Mouse (Mus musculus) heart, embryonic 12.5 days (tissue): Measurements from ENCODE around the gene Sh3gl3. TPM values are rescaled to one million over a fixed set of nuclear protein-coding genes. Genes with fewer than 3 reads are reported as not detected.
A peak's percentile ranks its signal among the peaks of the same experiment; 100 is the strongest.

Experiments used
- ATAC-seq: fragments of 200-750 bp; cut with Nextera tagmentation; 2 replicates; pipeline ENCODE4 v1.8.0; 2017; ENCODE audit warnings: moderate TSS enrichment, moderate library complexity; ENCODE audit not compliant: insufficient number of reproducible peaks, low FRiP score
- H3K27ac ChIP-seq: fragments of 300-500 bp; sonication (generic); 2 replicates; pipeline ENCODE4 v1.5.1; 2016; ENCODE audit warnings: mild to moderate bottlenecking, moderate library complexity; ENCODE audit not compliant: poor library complexity, severe bottlenecking
- H3K27me3 ChIP-seq: fragments of 300-500 bp; sonication (generic); replicated peaks from 2 replicates; pipeline ENCODE4 v1.6.1; 2016; ENCODE audit warnings: mild to moderate bottlenecking, moderate library complexity
- H3K36me3 ChIP-seq: fragments of 300-500 bp; sonication (generic); 2 replicates; pipeline ENCODE4 v1.6.1; 2016; ENCODE audit warnings: mild to moderate bottlenecking, moderate library complexity
- H3K4me1 ChIP-seq: fragments of 300-500 bp; sonication (generic); replicated peaks from 2 replicates; pipeline ENCODE4 v1.6.1; 2016; ENCODE audit warnings: mild to moderate bottlenecking
- H3K4me2 ChIP-seq: fragments of 300-500 bp; sonication (generic); 2 replicates; pipeline ENCODE4 v1.6.1; 2016; ENCODE audit warnings: mild to moderate bottlenecking, moderate library complexity
- H3K4me3 ChIP-seq: fragments of 300-500 bp; sonication (generic); 2 replicates; pipeline ENCODE4 v1.5.1; 2016; ENCODE audit warnings: mild to moderate bottlenecking
- H3K9ac ChIP-seq: fragments of 300-500 bp; sonication (generic); 2 replicates; pipeline ENCODE4 v1.6.1; 2016; ENCODE audit warnings: mild to moderate bottlenecking, moderate library complexity
- H3K9me3 ChIP-seq: fragments of 300-500 bp; sonication (generic); replicated peaks from 2 replicates; pipeline ENCODE4 v1.6.1; 2016; ENCODE audit warnings: mild to moderate bottlenecking, moderate library complexity
- WGBS: fragments of 180-500 bp; shearing (Covaris S2); methylation state at CpG from one replicate; pipeline ENCODE4 v1.1.7; 2016; 5-methylcytosine and 5-hydroxymethylcytosine counted together
- polyA plus RNA-seq: library from polyadenylated mRNA; unstranded; fragments of >200 nt; fragmentation: Nextera tagmentation; extraction: Ambion mirVana; gene quantifications from 2 replicates; pipeline ENCODE4 v1.2.1, GENCODE M21; 2016

Gene Sh3gl3
- polyA plus RNA-seq, 1 experiment from 2014 or later = 6.4 TPM

- WGBS = 71% methylated on average over 9 of the region's 9 CpGs
- no peaks in the 10 kb centered on the region for H3K27me3 ChIP-seq
- no peak overlapping the region for H3K27ac ChIP-seq
- H3K36me3 ChIP-seq = no peaks in the 10 kb centered on the region
- no peak overlapping the region for H3K4me3 ChIP-seq
- H3K4me1 ChIP-seq = peaks cover 16% of the 10 kb centered on the region; the same call in 1 of the 2 replicates
- no peak overlapping the region for H3K4me2 ChIP-seq
- no peak for ATAC-seq
- H3K9ac ChIP-seq = no peak overlapping the region
- H3K9me3 ChIP-seq = no peaks in the 10 kb centered on the region
Measured at GRCm38 (mm10) chr7:82235486-82235885, 61.8 kb downstream of the Sh3gl3 start.

- ATAC-seq = peak; percentile 55
- WGBS = 57% methylated on average over 11 of the region's 11 CpGs
- Histone ChIP-seq H3K4me2 (no peak overlapping the region), H3K9me3 (no peaks in the 10 kb centered on the region), H3K4me1 (peaks cover 16% of the 10 kb centered on the region; the same call in 1 of the 2 replicates), H3K9ac (no peak overlapping the region), H3K4me3 (no peak overlapping the region), H3K36me3 (no peaks in the 10 kb centered on the region), H3K27ac (peak overlapping the region; percentile 26; the same call in 1 of the 2 replicates), H3K27me3 (no peaks in the 10 kb centered on the region)
Measured at GRCm38 (mm10) chr7:82236152-82236898, 62.7 kb downstream of the Sh3gl3 start.

- Histone ChIP-seq H3K36me3 (no peaks in the 10 kb centered on the region), H3K4me1 (peaks cover 16% of the 10 kb centered on the region; the same call in 1 of the 2 replicates), H3K9me3 (no peaks in the 10 kb centered on the region), H3K27ac (peak overlapping the region; percentile 26; the same call in 1 of the 2 replicates), H3K4me2 (no peak overlapping the region), H3K4me3 (no peak overlapping the region), H3K9ac (no peak overlapping the region), H3K27me3 (no peaks in the 10 kb centered on the region)
- 75% methylated on average over 4 of the region's 4 CpGs for WGBS
- ATAC-seq = no peak; the same call in 1 of the 2 replicates
Measured at GRCm38 (mm10) chr7:82236899-82237162, 63.2 kb downstream of the Sh3gl3 start.

- 62% methylated on average over 8 of the region's 8 CpGs for WGBS
Measured at GRCm38 (mm10) chr7:82240424-82241240, 67.0 kb downstream of the Sh3gl3 start.

GRCm38 (mm10) chr7:82244701-82245100, 71.1 kb downstream of the Sh3gl3 start:
- H3K27me3 ChIP-seq = 0 out of 2 replicates have a peak, but pooled peaks cover 3% of the 10 kb centered on the region
- H3K9ac ChIP-seq = no peak overlapping the region
- no peak overlapping the region for H3K4me2 ChIP-seq
- no peaks in the 10 kb centered on the region for H3K36me3 ChIP-seq
- H3K4me3 ChIP-seq = no peak overlapping the region
- WGBS = 76% methylated on average over 3 of the region's 3 CpGs
- no peaks in the 10 kb centered on the region for H3K9me3 ChIP-seq
- H3K27ac ChIP-seq = no peak overlapping the region
- no peaks in the 10 kb centered on the region for H3K4me1 ChIP-seq
- ATAC-seq = no peak

More at GRCm38 (mm10) chr7:82240424-82241240, 67.0 kb downstream of the Sh3gl3 start:
- Histone ChIP-seq H3K4me1 (no peaks in the 10 kb centered on the region), H3K4me3 (no peak overlapping the region), H3K36me3 (no peaks in the 10 kb centered on the region), H3K27ac (no peak overlapping the region), H3K27me3 (0 out of 2 replicates have a peak, but pooled peaks cover 3% of the 10 kb centered on the region), H3K9me3 (no peaks in the 10 kb centered on the region), H3K4me2 (no peak overlapping the region), H3K9ac (no peak overlapping the region)
- ATAC-seq = no peak

GRCm38 (mm10) chr7:82248953-82249695, 75.5 kb downstream of the Sh3gl3 start:
- Histone ChIP-seq H3K4me3 (no peak overlapping the region), H3K27me3 (no peaks in the 10 kb centered on the region), H3K4me2 (no peak overlapping the region), H3K9me3 (no peaks in the 10 kb centered on the region), H3K4me1 (no peaks in the 10 kb centered on the region), H3K36me3 (no peaks in the 10 kb centered on the region), H3K27ac (no peak overlapping the region), H3K9ac (no peak overlapping the region)
- no peak for ATAC-seq
- 69% methylated on average over 10 of the region's 10 CpGs for WGBS

GRCm38 (mm10) chr7:82253309-82253708, 79.7 kb downstream of the Sh3gl3 start:
- no peak overlapping the region for H3K9ac ChIP-seq
- no peak for ATAC-seq
- H3K4me1 ChIP-seq = no peaks in the 10 kb centered on the region
- no peaks in the 10 kb centered on the region for H3K27me3 ChIP-seq
- no peak overlapping the region for H3K4me3 ChIP-seq
- H3K36me3 ChIP-seq = no peaks in the 10 kb centered on the region
- 59% methylated on average over 1 of the region's 1 CpGs for WGBS
- H3K27ac ChIP-seq = no peak overlapping the region
- H3K4me2 ChIP-seq = no peak overlapping the region
- no peaks in the 10 kb centered on the region for H3K9me3 ChIP-seq

GRCm38 (mm10) chr7:82256936-82257335, 83.3 kb downstream of the Sh3gl3 start:
- Histone ChIP-seq H3K4me3 (no peak overlapping the region), H3K27me3 (no peaks in the 10 kb centered on the region), H3K4me2 (no peak overlapping the region), H3K27ac (no peak overlapping the region), H3K9me3 (no peaks in the 10 kb centered on the region; the same call in 1 of the 2 replicates), H3K36me3 (no peaks in the 10 kb centered on the region), H3K4me1 (no peaks in the 10 kb centered on the region), H3K9ac (no peak overlapping the region)
- 67% methylated on average over 6 of the region's 6 CpGs for WGBS
- no peak for ATAC-seq

GRCm38 (mm10) chr7:82257530-82257929, 83.9 kb downstream of the Sh3gl3 start:
- ATAC-seq = no peak
- Histone ChIP-seq H3K4me1 (no peaks in the 10 kb centered on the region), H3K4me3 (no peak overlapping the region), H3K4me2 (no peak overlapping the region), H3K9ac (no peak overlapping the region), H3K27me3 (no peaks in the 10 kb centered on the region), H3K36me3 (no peaks in the 10 kb centered on the region), H3K27ac (no peak overlapping the region), H3K9me3 (no peaks in the 10 kb centered on the region; the same call in 1 of the 2 replicates)
- 88% methylated on average over 4 of the region's 4 CpGs for WGBS

- Histone ChIP-seq H3K4me3 (no peak overlapping the region), H3K9me3 (no peaks in the 10 kb centered on the region; the same call in 1 of the 2 replicates), H3K9ac (no peak overlapping the region), H3K27ac (no peak overlapping the region), H3K4me1 (no peaks in the 10 kb centered on the region), H3K4me2 (no peak overlapping the region), H3K27me3 (0 out of 2 replicates have a peak, but pooled peaks cover 10% of the 10 kb centered on the region), H3K36me3 (no peaks in the 10 kb centered on the region)
- 68% methylated on average over 6 of the region's 6 CpGs for WGBS
- ATAC-seq = no peak
Measured at GRCm38 (mm10) chr7:82260210-82260609, 86.6 kb downstream of the Sh3gl3 start.

- Histone ChIP-seq H3K36me3 (no peaks in the 10 kb centered on the region), H3K27me3 (0 out of 2 replicates have a peak, but pooled peaks cover 10% of the 10 kb centered on the region), H3K9ac (no peak overlapping the region), H3K4me2 (no peak overlapping the region), H3K9me3 (no peaks in the 10 kb centered on the region; the same call in 1 of the 2 replicates), H3K4me1 (no peaks in the 10 kb centered on the region), H3K27ac (no peak overlapping the region), H3K4me3 (no peak overlapping the region)
- ATAC-seq = no peak
- WGBS = 19% methylated on average over 8 of the region's 8 CpGs
Measured at GRCm38 (mm10) chr7:82263141-82263540, 89.5 kb downstream of the Sh3gl3 start.
